Comparison of ENCODE assay signal across 8 mouse cellular contexts in the genomic region with DNA sequence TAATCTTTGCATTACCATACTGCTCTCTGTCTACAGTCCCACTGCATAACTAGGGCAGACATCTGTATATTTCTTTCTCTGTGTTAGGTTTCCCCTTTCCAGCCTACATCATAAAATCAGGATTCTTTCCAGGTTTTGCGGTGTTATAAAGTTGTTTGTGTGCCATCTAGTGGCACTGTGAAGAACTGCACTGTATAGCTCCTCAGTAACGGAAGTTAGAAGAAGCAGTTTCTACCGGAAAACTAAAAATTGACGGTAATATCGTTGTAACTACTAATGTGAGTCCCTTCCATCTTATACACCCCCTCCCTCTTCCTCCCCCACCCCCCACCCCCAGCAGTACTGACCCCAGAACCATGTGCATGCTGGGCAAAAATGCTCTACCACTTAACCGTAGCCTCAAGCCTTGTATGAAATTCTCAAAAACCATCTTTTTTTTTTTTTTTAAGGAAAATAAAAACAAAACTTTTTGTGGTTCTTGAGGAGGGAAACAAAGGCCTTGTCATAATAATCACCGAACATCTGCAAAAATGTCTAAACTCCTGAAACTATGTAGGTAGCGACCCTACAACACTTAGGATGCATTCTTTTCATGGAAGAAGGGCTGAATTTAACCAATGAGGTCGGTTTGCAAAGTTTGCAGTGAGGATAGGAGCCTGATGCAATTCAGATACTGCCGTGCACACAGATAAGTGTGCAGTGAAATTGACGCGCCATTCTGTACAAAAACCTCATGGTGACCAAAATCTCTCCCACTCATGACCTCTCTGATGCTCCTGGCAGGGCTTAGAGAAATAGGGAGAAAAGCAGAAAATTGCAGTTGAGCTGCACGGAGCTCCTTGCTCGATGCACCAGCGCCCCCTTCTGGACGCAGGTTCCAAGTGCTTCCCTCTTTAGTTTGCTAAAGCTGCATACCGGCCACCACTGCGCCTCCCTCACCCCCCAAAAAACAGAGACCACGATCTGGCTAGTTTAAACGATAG. TPM values are rescaled to one million over a fixed set of nuclear protein-coding genes. Genes with fewer than 3 reads are reported as not detected.
DNase-seq lines count a peak whose midpoint lies in the region; ATAC-seq and TF ChIP-seq lines count a peak whose summit lies in the region.

No protein-coding gene starts in this region.

- 3% methylated on average over 20 of the region's 20 CpGs for WGBS in embryonic facial prominence, embryonic 12.5 days
- 3% methylated on average over 20 of the region's 20 CpGs for WGBS in heart, adult 2 months

- no peaks in the 10 kb centered on the region for H3K4me1 ChIP-seq in embryonic facial prominence, embryonic 12.5 days
- H3K4me1 ChIP-seq in heart, adult 2 months (ENCODE audit: control insufficient read depth, insufficient read depth, low read length), result no peaks in the 10 kb centered on the region; the same call in 1 of the 2 replicates

- H3K9ac ChIP-seq in embryonic facial prominence, embryonic 12.5 days, result no peak overlapping the region
- H3K9ac ChIP-seq in heart, adult 2 months (ENCODE audit: low read depth, low read length), result no peak overlapping the region; the same call in 1 of the 2 replicates

- no peak overlapping the region for H3K27ac ChIP-seq in embryonic facial prominence, embryonic 12.5 days
- H3K27ac ChIP-seq in heart, adult 2 months, result peak overlapping the region; percentile 47

- DNase-seq in 3T3-L1 (ENCODE audit: low read depth, low spot score) (peak; percentile 94), liver (peak; percentile 91)
- peak; percentile 90 to 94 for DNase-seq in adrenal gland, postnatal 36 days
- peak; percentile 84 to 90 for DNase-seq in heart, adult 2 months
- peak; percentile 77 to 88 for DNase-seq in kidney, adult 8-10 months
- peak; percentile 50 to 74 for DNase-seq in monocyte, adult 2 months (ENCODE audit: low read depth in 1 of 2, low spot score in 2 of 2)
- DNase-seq in spleen, postnatal 14 days (ENCODE audit: low spot score in 2 of 2), result peak; percentile 82 to 93

- no peaks in the 10 kb centered on the region for H3K27me3 ChIP-seq in embryonic facial prominence, embryonic 12.5 days
- no peaks in the 10 kb centered on the region for H3K27me3 ChIP-seq in heart, adult 2 months (ENCODE audit: control insufficient read depth, insufficient read depth, low read length)

- H3K79me2 ChIP-seq in heart, adult 2 months (replicated peaks; ENCODE audit: control insufficient read depth, insufficient read depth, low read length), result no peaks in the 10 kb centered on the region

- TF ChIP-seq EP300 in heart, adult 2 months (IDR thresholded peaks at IDR 0.05; ENCODE audit: insufficient read depth, low read depth, low read length), result peak; percentile 86

- TF ChIP-seq CTCF in heart, adult 2 months (IDR thresholded peaks at IDR 0.05), result peak; percentile 95

- no peaks in the 10 kb centered on the region for H3K9me3 ChIP-seq in embryonic facial prominence, embryonic 12.5 days

- intact Hi-C loops in heart, adult 2 months (cut with DNase I), result loop anchor here (1.0 to 2.0 kb wide), 5 partner anchors 46 to 578 kb away; no protein-coding TSS in a partner anchor

- peak; percentile 80; the same call in 1 of the 2 replicates for ATAC-seq in embryonic facial prominence, embryonic 12.5 days (ENCODE audit: insufficient number of reproducible peaks, insufficient read depth, low FRiP score, low TSS enrichment)

- H3K36me3 ChIP-seq in embryonic facial prominence, embryonic 12.5 days, result peaks cover 6% of the 10 kb centered on the region; the same call in 1 of the 2 replicates
- 0 out of 2 replicates have a peak, but pooled peaks cover 2% of the 10 kb centered on the region for H3K36me3 ChIP-seq in heart, adult 2 months (ENCODE audit: control insufficient read depth, insufficient read depth, low read length)

- H3K4me3 ChIP-seq in embryonic facial prominence, embryonic 12.5 days, result peak overlapping the region; percentile 18
- peak overlapping the region; percentile 32 for H3K4me3 ChIP-seq in heart, adult 2 months

- TF ChIP-seq POLR2A in heart, adult 2 months (IDR thresholded peaks at IDR 0.05; ENCODE audit: insufficient read depth, low read depth, low read length), result no peak

- H3K4me2 ChIP-seq in embryonic facial prominence, embryonic 12.5 days (replicated peaks), result peak overlapping the region; percentile 59

RNA-seq across cellular contexts. Expression of a gene that starts 12.0 kb away (rescaled TPM):
- 10 to 100 TPM; 42.5 to 55.5 TPM for total RNA-seq in adrenal gland, postnatal 36 days (2021)
- polyA plus RNA-seq in embryonic facial prominence, embryonic 12.5 days (2016; fragmentation: Nextera tagmentation; extraction: Ambion mirVana), result 69.4 and 72.8 TPM in 2 replicates
- 10 to 100 TPM; 22.9 to 28.1 TPM for total RNA-seq in heart, adult 2 months (2021)
- 29.9 and 36.4 TPM in 2 replicates for polyA plus RNA-seq in heart, adult 2 months (2012; rRNA removed)

RNA-seq across cellular contexts. Expression of a gene that starts 12.1 kb away (rescaled TPM):
- 1 to 10 TPM; 3.4 to 8.4 TPM for total RNA-seq in adrenal gland, postnatal 36 days (2021)
- 0.14 and 0.32 TPM in 2 replicates for polyA plus RNA-seq in embryonic facial prominence, embryonic 12.5 days (2016; fragmentation: Nextera tagmentation; extraction: Ambion mirVana)
- 1 to 10 TPM; 1.8 to 5.4 TPM for total RNA-seq in heart, adult 2 months (2021)
- 4.3 and 5.2 TPM in 2 replicates for polyA plus RNA-seq in heart, adult 2 months (2012; rRNA removed)

RNA-seq across cellular contexts. Expression of a gene that starts 20.7 kb away (rescaled TPM):
- not detected for total RNA-seq in adrenal gland, postnatal 36 days (2021)
- polyA plus RNA-seq in embryonic facial prominence, embryonic 12.5 days (2016; fragmentation: Nextera tagmentation; extraction: Ambion mirVana), result 0.45 and 0.46 TPM in 2 replicates
- not detected for total RNA-seq in heart, adult 2 months (2021)
- not detected in 2 replicates for polyA plus RNA-seq in heart, adult 2 months (2012; rRNA removed)

RNA-seq across cellular contexts. Expression of a gene that starts 30.0 kb away (rescaled TPM):
- total RNA-seq in adrenal gland, postnatal 36 days (2021), result under 1 TPM; 0.76 to 0.82 TPM
- polyA plus RNA-seq in embryonic facial prominence, embryonic 12.5 days (2016; fragmentation: Nextera tagmentation; extraction: Ambion mirVana), result 3.9 and 9.0 TPM in 2 replicates
- under 1 TPM in 1 of 2 experiments, not detected in 1; 0.73 TPM for total RNA-seq in heart, adult 2 months (2021)
- 0.26 and 0.39 TPM in 2 replicates for polyA plus RNA-seq in heart, adult 2 months (2012; rRNA removed)

RNA-seq across cellular contexts. Expression of a gene that starts 55.5 kb away (rescaled TPM):
- not detected for total RNA-seq in adrenal gland, postnatal 36 days (2021)
- 0.15 TPM in 1 of 2 replicates, not detected in the other for polyA plus RNA-seq in embryonic facial prominence, embryonic 12.5 days (2016; fragmentation: Nextera tagmentation; extraction: Ambion mirVana)
- total RNA-seq in heart, adult 2 months (2021), result not detected
- 0.14 TPM in 1 of 2 replicates, not detected in the other for polyA plus RNA-seq in heart, adult 2 months (2012; rRNA removed)
